Mouse (Mus musculus): ENCODE data around the gene E2f1. TPM values are rescaled to one million over a fixed set of nuclear protein-coding genes. Genes with fewer than 3 reads are reported as not detected.

E2f1 gene
- polyA plus RNA-seq, 1 experiment from 2014 or later: 9.6 TPM

DNA sequence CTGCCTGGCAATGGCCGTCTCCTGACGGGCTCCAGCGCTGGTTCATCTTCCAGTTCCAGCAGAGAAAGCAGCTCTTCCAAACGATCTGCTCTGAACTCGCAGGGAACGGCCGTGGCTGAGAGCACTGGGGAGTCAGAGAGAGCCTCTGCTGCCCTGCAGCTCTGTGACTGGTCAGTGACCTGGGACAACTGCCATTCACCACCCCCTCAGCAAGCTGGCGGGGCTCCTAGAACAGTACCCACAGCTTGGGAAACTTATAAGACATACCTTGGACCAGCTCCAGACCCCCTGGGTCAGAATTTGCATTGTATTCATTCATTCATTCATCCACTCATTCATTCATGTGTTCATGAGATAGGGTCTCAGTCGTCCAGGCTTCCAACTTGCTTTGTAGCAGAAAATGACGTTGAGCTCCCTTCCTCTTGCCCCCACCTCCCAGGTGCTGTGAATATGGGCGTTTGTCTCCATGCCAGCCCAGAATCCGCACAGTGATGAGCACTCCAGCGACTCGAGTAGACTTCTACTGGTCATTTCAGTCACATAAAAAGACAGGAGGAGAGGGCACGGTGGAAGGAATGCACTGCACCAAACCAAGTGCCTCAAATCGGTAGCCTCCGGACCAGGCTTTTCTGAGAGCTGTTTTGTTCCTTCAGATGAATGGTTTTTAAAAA is 15.4 kb upstream of the E2f1 start:
- Histone ChIP-seq H3K4me1 (replicated peaks; ENCODE audit: insufficient read depth, low read length) (no peaks in the 10 kb centered on the region), H3K4me2 (ENCODE audit: low read length) (no peak overlapping the region), H3K9ac (ENCODE audit: low read depth, low read length) (no peak overlapping the region), H3K27ac (no peak overlapping the region), H3K36me3 (ENCODE audit: insufficient read depth, low read length) (peaks cover 5% of the 10 kb centered on the region; the same call in 1 of the 2 replicates), H3K27me3 (ENCODE audit: insufficient read depth, low read length) (no peaks in the 10 kb centered on the region), H3K9me3 (replicated peaks; ENCODE audit: low read length) (no peaks in the 10 kb centered on the region), H3K4me3 (replicated peaks; ENCODE audit: low read depth, low read length) (no peak overlapping the region)
- DNase-seq (ENCODE audit: low spot score) (no peak), ATAC-seq (replicated peaks; ENCODE audit: low FRiP score, low read depth) (no peak)
- TF ChIP-seq CTCF (IDR thresholded peaks at IDR 0.05; ENCODE audit: low read depth): no peak
- 49% methylated on average over 17 of the region's 17 CpGs for WGBS

- H3K36me3 ChIP-seq (ENCODE audit: insufficient read depth, low read length): peaks cover 5% of the 10 kb centered on the region; the same call in 1 of the 2 replicates
- H3K9ac ChIP-seq (ENCODE audit: low read depth, low read length): no peak overlapping the region
- H3K9me3 ChIP-seq (replicated peaks; ENCODE audit: low read length): no peaks in the 10 kb centered on the region
- no peak for DNase-seq (ENCODE audit: low spot score)
- TF ChIP-seq CTCF (IDR thresholded peaks at IDR 0.05; ENCODE audit: low read depth): no peak
- no peak overlapping the region for H3K4me3 ChIP-seq (replicated peaks; ENCODE audit: low read depth, low read length)
- ATAC-seq (replicated peaks; ENCODE audit: low FRiP score, low read depth): no peak
- H3K4me2 ChIP-seq (ENCODE audit: low read length): no peak overlapping the region
- WGBS: 67% methylated on average over 15 of the region's 15 CpGs
- H3K4me1 ChIP-seq (replicated peaks; ENCODE audit: insufficient read depth, low read length): no peaks in the 10 kb centered on the region
- H3K27me3 ChIP-seq (ENCODE audit: insufficient read depth, low read length): no peaks in the 10 kb centered on the region
- no peak overlapping the region for H3K27ac ChIP-seq
Measured at GRCm38 (mm10) chr2:154583906-154584872, 14.5 kb upstream of the E2f1 start.

- Histone ChIP-seq H3K9ac (ENCODE audit: low read depth, low read length) (no peak overlapping the region), H3K4me1 (replicated peaks; ENCODE audit: insufficient read depth, low read length) (no peaks in the 10 kb centered on the region; the same call in 1 of the 2 replicates), H3K9me3 (replicated peaks; ENCODE audit: low read length) (no peaks in the 10 kb centered on the region), H3K4me2 (ENCODE audit: low read length) (no peak overlapping the region), H3K36me3 (ENCODE audit: insufficient read depth, low read length) (no peaks in the 10 kb centered on the region), H3K4me3 (replicated peaks; ENCODE audit: low read depth, low read length) (no peak overlapping the region), H3K27me3 (ENCODE audit: insufficient read depth, low read length) (no peaks in the 10 kb centered on the region), H3K27ac (no peak overlapping the region)
- TF ChIP-seq CTCF (IDR thresholded peaks at IDR 0.05; ENCODE audit: low read depth): peak; percentile 24; the same call in 1 of the 2 replicates
- 96% methylated on average over 1 of the region's 1 CpGs for WGBS
- DNase-seq (ENCODE audit: low spot score) (no peak), ATAC-seq (replicated peaks; ENCODE audit: low FRiP score, low read depth) (no peak)
Measured at GRCm38 (mm10) chr2:154581421-154581820, 11.7 kb upstream of the E2f1 start.

DNA sequence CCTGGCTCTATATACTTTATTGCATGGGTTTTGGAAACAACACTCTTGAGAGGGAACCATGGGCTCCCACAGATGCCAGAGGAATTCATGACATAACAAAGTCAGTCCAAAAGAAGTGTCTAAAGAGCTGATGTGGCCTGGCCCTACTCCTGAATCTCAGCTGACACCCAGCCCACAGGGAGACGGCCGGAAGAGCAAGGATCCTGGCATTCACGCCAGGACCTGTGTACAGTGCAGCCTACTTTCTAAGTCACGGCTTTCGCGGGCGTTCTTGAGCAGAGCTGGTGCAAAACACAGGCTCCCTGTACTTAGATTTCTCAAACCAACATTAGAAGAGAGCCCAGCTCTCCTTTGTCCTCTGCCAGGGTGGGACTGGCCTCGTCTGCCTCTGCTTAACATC is 10.9 kb upstream of the E2f1 start:
- no peak for TF ChIP-seq CTCF (IDR thresholded peaks at IDR 0.05; ENCODE audit: low read depth)
- Histone ChIP-seq H3K27ac (no peak overlapping the region), H3K9me3 (replicated peaks; ENCODE audit: low read length) (no peaks in the 10 kb centered on the region), H3K9ac (ENCODE audit: low read depth, low read length) (no peak overlapping the region), H3K4me3 (replicated peaks; ENCODE audit: low read depth, low read length) (no peak overlapping the region), H3K4me2 (ENCODE audit: low read length) (no peak overlapping the region), H3K4me1 (replicated peaks; ENCODE audit: insufficient read depth, low read length) (no peaks in the 10 kb centered on the region; the same call in 1 of the 2 replicates), H3K36me3 (ENCODE audit: insufficient read depth, low read length) (no peaks in the 10 kb centered on the region), H3K27me3 (ENCODE audit: insufficient read depth, low read length) (no peaks in the 10 kb centered on the region)
- no peak for ATAC-seq (replicated peaks; ENCODE audit: low FRiP score, low read depth)
- no peak for DNase-seq (ENCODE audit: low spot score)
- 79% methylated on average over 8 of the region's 8 CpGs for WGBS

DNA sequence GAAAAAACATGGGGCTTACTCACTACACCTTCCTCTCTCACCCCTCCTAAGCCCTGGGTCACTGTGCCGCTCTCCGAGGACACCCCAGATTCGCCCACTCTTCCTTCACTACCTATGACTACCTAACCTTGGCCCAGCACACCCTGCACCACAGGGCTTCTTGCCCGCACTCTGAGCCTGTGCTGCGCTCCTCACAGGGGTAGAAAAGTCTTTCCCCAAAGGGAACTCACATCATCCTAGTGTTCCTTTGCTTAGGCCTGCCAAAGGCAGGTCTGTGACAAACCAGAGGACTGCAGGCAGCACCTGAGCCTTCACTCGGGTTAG is 8.0 kb upstream of the E2f1 start:
- no peaks in the 10 kb centered on the region for H3K9me3 ChIP-seq (replicated peaks; ENCODE audit: low read length)

GRCm38 (mm10) chr2:154576876-154577743 is 7.4 kb upstream of the E2f1 start:
- ATAC-seq (replicated peaks; ENCODE audit: low FRiP score, low read depth): no peak
- 51% methylated on average over 12 of the region's 12 CpGs for WGBS
- H3K4me1 ChIP-seq (replicated peaks; ENCODE audit: insufficient read depth, low read length): no peaks in the 10 kb centered on the region; the same call in 1 of the 2 replicates
- no peak overlapping the region for H3K27ac ChIP-seq
- H3K9ac ChIP-seq (ENCODE audit: low read depth, low read length): no peak overlapping the region
- H3K36me3 ChIP-seq (ENCODE audit: insufficient read depth, low read length): no peaks in the 10 kb centered on the region
- no peaks in the 10 kb centered on the region for H3K27me3 ChIP-seq (ENCODE audit: insufficient read depth, low read length)
- H3K9me3 ChIP-seq (replicated peaks; ENCODE audit: low read length): no peaks in the 10 kb centered on the region
- TF ChIP-seq CTCF (IDR thresholded peaks at IDR 0.05; ENCODE audit: low read depth): no peak
- no peak overlapping the region for H3K4me3 ChIP-seq (replicated peaks; ENCODE audit: low read depth, low read length)
- H3K4me2 ChIP-seq (ENCODE audit: low read length): no peak overlapping the region
- DNase-seq (ENCODE audit: low spot score): no peak

More for the DNA sequence above, 8.0 kb upstream of the E2f1 start:
- Histone ChIP-seq H3K27me3 (ENCODE audit: insufficient read depth, low read length) (no peaks in the 10 kb centered on the region), H3K4me3 (replicated peaks; ENCODE audit: low read depth, low read length) (no peak overlapping the region), H3K4me1 (replicated peaks; ENCODE audit: insufficient read depth, low read length) (no peaks in the 10 kb centered on the region; the same call in 1 of the 2 replicates), H3K9ac (ENCODE audit: low read depth, low read length) (no peak overlapping the region), H3K27ac (no peak overlapping the region), H3K36me3 (ENCODE audit: insufficient read depth, low read length) (no peaks in the 10 kb centered on the region), H3K4me2 (ENCODE audit: low read length) (no peak overlapping the region)
- no peak for TF ChIP-seq CTCF (IDR thresholded peaks at IDR 0.05; ENCODE audit: low read depth)
- WGBS: 90% methylated on average over 6 of the region's 6 CpGs
- ATAC-seq (replicated peaks; ENCODE audit: low FRiP score, low read depth) (no peak), DNase-seq (ENCODE audit: low spot score) (no peak)

Data from kidney, postnatal 0 days (tissue).